Mouse (Mus musculus) kidney, postnatal 4 days (tissue): Measurements from ENCODE around the gene Egfl8.
A peak's percentile ranks its signal among the peaks of the same experiment; 100 is the strongest.

Experiments used
- DNase-seq, 2 experiments: peaks; one replicate each; pipeline ENCODE4 v3.0.0; 2021; ENCODE audit warnings: mixed read lengths in 2 of 2

Egfl8 gene

GRCm38 (mm10) chr17:34627093-34627942, 11.5 kb upstream of the Egfl8 start:
- DNase-seq, result peak; percentile 93 to 96

- peak; percentile 63 to 79 for DNase-seq
Observed at GRCm38 (mm10) chr17:34626773-34627092, 11.0 kb upstream of the Egfl8 start.

GRCm38 (mm10) chr17:34626062-34626772, 10.4 kb upstream of the Egfl8 start:
- DNase-seq, result peak in 1 of 2 experiments; percentile 31

GRCm38 (mm10) chr17:34624981-34625380, 9.2 kb upstream of the Egfl8 start:
- DNase-seq, result no peak

GRCm38 (mm10) chr17:34623161-34623560, 7.4 kb upstream of the Egfl8 start:
- DNase-seq, result no peak

GRCm38 (mm10) chr17:34621006-34621405, 5.2 kb upstream of the Egfl8 start:
- no peak for DNase-seq

GRCm38 (mm10) chr17:34618999-34619398, 3.2 kb upstream of the Egfl8 start:
- DNase-seq, result peak; percentile 80 to 83

GRCm38 (mm10) chr17:34613830-34614229, 1.9 kb downstream of the Egfl8 start:
- DNase-seq, result no peak

- no peak for DNase-seq
Observed at GRCm38 (mm10) chr17:34613054-34613645, 2.6 kb downstream of the Egfl8 start.

- no peak for DNase-seq
Observed at GRCm38 (mm10) chr17:34611050-34611449, 4.7 kb downstream of the Egfl8 start.

GRCm38 (mm10) chr17:34607997-34608396, 7.8 kb downstream of the Egfl8 start:
- peak in 1 of 2 experiments; percentile 55 for DNase-seq

GRCm38 (mm10) chr17:34606186-34607039, 9.4 kb downstream of the Egfl8 start:
- peak in 1 of 2 experiments; percentile 51 for DNase-seq

- peak; percentile 99 for DNase-seq
Observed at GRCm38 (mm10) chr17:34605609-34606008, 10.2 kb downstream of the Egfl8 start.

- peak; percentile 34 to 50 for DNase-seq
Observed at GRCm38 (mm10) chr17:34604511-34605237, 11.1 kb downstream of the Egfl8 start.

GRCm38 (mm10) chr17:34604061-34604508, 11.7 kb downstream of the Egfl8 start, which contains the start of gene Agpat1:
Agpat1 (plus strand) TSS chr17:34604262.
- peak; percentile 98 to 99 for DNase-seq

- DNase-seq, result peak; percentile 98 to 99
Observed at GRCm38 (mm10) chr17:34603375-34604060, 12.3 kb downstream of the Egfl8 start, which contains the start of gene Rnf5. Rnf5 (minus strand) TSS chr17:34603690.

GRCm38 (mm10) chr17:34601796-34602195, 14.0 kb downstream of the Egfl8 start:
- no peak for DNase-seq

- no peak for DNase-seq
Observed at GRCm38 (mm10) chr17:34599891-34600290, 15.9 kb downstream of the Egfl8 start.

- DNase-seq, result peak in 1 of 2 experiments; percentile 35
Observed at GRCm38 (mm10) chr17:34597566-34598095, 18.1 kb downstream of the Egfl8 start, which contains the start of gene Ager. Ager (plus strand) TSS chr17:34597862.

GRCm38 (mm10) chr17:34596098-34596497, 19.7 kb downstream of the Egfl8 start:
- DNase-seq, result no peak
